Mouse (Mus musculus) spleen, adult 12 weeks (tissue): ENCODE measurements around the gene Arl3.
"Not testable (repeated sequence)": the region's sequence is repeated elsewhere in the genome, so short reads cannot be mapped to it uniquely, and the experiment has no call there.

Experiments used
- DNase-seq: peaks from one replicate; pipeline ENCODE4 v3.0.0; 2022; ENCODE audit warnings: low spot score

Arl3 gene

DNA sequence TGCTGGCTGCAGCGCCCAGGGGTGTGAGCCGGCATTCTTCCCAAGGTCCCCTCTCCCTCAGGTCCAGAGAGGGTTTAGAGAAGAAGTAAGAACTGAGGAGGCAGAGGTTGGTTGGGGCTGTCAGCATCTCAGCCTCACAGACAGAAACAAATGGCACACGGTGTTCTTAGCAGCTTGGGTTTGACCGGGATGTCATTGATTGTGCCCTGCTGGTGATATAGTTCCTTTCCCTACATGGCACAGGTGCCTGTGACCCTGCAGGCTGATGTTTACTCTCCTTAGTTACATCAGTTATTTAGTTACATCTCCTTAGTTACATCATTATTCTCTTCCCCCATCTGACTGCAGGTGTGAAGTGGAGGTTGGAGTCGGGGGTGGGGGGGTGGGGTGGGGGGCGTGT is 18.6 kb upstream of the Arl3 start:
- no peak for DNase-seq

DNA sequence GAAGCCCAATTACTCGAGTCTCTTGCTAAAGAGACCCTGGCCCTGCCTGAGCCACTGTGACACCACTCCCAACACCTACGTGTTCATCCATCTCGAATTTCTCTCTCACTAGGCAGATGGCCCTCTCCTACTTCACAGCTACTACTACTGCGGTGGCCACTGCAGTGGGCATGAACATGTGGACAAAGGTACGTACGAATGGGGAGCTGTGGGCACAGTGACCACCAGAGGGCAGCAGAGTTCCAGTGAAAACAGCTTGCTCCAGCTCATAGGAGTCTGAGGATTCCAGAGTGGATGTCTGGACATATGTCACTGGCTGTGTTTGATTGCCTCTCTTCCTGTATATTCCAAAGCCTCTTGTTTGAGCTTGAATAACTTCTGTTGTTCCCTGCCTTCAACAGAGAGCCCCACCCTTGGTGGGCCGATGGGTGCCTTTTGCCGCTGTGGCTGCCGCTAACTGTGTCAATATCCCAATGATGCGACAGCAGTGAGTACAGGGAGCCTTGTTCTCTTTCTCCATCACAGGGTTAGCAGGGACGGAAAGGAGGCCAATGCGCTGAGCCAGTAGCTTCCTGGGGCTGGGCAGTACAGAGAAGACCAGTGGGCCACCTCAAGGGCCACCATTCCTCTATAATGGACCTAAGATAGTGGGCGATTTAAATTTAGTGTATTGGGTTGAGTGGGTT is 15.0 kb upstream of the Arl3 start:
- peak; percentile 54 for DNase-seq

DNA sequence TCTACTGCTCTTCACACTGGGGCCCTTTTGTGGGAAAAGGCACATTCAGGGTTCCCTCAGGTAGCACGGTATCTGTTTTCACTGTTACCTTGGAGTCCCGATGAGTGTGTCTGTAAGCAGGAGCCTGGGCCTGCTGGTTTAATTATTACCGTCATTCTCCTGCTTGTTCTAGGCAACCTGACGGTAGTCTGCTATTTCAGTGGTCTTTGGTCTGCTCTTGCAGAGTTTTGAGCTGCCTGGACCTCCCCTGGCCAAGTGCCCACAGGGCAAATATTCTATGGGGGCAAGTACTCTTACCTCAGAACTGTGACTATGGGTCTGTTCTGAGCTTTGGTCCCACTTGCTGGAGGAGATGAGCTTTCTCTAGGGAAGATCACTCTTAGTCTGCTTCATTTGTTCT is 2.2 kb upstream of the Arl3 start:
- no peak for DNase-seq

DNA sequence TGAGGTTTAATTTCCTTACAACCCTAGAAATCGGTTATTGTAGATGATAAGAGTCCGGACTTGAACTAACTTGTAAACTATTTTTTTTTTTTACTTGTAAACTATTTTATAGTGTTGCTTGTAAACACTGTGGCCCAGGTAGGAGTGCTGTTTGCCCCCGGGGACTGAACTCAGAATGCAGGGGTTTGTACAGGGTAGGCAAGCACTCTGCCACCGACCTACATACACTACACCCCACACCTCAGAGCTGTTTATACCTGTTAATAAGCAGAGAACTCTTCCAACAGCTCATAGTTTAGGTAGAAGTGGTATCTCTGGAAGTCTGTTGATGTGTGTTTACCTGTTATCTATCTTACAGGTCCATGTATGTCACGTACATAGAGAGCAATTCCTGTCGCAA is 992 bp upstream of the Arl3 start:
- DNase-seq: no peak

DNA sequence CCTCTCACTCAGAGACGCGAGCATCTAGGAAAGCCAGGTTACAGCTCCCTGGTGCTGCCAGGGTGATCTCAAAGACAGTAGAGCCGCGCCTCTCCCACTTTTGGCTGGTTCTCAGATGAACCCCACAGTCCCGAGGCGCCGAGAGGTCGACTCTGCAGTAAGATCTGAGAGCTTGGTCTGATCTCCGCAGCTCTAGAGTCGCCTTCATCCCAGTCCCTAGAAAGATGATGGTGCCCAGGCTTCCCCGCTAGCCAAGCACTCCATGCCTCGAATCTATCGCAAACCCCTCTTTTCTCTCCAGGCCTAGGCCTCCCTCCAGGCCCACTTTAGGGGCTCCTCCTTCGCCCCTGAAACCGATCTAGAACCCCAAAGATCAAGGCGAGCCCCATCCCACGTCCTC is 450 bp downstream of the Arl3 start:
- no peak for DNase-seq

DNA sequence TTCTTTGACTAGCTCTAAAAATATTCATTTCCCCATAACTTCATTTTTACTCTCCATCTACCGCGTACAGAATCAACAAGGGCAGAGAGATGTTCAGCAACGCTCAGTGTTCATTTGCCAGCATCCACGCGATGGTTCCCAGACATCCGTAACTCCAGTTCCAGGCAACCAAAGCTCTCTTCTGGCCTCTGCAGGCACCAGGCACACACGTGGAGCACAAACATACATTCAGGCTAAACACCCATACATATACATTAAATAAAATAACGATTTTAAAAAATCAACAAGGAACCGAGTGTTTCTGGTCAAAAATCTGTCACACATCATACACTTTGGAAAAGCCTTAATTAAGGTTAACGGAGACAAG is 1.1 kb downstream of the Arl3 start:
- DNase-seq: no peak

DNA sequence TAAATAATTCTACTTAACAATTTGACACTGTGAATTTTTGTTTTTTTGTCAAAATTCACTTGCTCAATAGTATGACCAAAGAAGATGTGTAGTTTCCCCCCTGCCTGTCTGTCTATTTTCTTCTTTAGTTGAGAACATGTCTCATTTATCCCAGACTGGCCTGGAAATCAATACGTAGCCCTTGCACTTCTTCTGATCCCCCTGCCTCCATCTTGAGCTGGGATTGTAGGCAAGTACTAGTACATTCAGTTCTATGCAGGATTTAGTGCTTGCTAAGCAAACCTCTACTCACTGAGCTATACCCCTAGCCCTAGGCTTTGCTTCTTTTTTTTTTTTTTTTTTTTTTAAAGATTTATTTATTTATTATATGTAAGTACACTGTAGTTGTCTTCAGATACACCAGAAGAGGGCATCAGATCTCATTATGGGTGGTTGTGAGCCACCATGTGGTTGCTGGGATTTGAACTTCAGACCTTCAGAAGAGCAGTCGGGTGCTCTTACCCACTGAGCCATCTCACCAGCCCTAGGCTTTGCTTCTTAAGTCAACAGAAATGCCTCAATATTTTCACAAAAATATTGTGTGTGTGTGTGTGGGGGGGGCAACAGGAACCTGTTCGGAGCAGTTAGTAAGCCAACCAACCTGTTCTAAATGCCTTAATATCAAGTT is 1.7 kb downstream of the Arl3 start:
- DNase-seq: not testable (repeated sequence)

DNA sequence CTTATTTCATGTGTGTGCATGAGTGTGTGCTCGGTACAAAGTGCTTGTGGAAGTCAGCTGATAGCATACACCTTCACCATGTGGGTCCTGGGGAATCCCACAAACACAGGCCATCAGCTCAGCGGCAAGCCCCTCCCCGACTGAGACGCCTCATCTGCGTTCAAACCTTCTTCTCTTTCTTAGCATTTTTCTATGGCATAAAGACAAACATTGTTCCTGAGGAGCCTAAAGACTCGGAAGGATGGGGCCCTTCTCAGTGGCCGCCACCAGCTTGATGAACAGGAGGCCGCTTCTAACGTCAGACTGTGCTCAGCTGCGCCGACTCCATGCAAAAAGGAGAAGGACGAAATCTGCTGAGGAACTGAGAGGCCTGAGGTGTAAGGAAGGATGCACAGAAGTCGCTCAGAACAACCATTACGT is 8.9 kb downstream of the Arl3 start:
- no peak for DNase-seq

DNA sequence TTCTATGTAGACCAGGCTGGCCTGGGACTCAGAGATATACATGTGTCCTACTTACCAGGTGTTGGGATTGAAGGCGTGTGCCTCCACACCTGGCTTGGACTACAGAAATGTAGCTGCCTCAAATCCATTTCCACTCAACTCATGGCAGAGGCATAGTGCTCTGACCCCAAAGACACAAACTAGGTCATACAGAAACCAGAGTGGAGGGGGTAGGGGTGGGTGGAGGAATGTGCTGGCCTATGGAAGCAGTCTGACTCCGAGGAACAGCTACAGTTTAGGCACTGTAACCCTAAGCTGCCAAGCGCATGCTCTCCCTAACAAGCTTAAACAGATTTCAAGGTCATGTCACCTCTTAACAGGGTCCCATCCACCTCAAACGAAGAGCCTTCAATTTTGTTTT is 9.4 kb downstream of the Arl3 start:
- no peak for DNase-seq

DNA sequence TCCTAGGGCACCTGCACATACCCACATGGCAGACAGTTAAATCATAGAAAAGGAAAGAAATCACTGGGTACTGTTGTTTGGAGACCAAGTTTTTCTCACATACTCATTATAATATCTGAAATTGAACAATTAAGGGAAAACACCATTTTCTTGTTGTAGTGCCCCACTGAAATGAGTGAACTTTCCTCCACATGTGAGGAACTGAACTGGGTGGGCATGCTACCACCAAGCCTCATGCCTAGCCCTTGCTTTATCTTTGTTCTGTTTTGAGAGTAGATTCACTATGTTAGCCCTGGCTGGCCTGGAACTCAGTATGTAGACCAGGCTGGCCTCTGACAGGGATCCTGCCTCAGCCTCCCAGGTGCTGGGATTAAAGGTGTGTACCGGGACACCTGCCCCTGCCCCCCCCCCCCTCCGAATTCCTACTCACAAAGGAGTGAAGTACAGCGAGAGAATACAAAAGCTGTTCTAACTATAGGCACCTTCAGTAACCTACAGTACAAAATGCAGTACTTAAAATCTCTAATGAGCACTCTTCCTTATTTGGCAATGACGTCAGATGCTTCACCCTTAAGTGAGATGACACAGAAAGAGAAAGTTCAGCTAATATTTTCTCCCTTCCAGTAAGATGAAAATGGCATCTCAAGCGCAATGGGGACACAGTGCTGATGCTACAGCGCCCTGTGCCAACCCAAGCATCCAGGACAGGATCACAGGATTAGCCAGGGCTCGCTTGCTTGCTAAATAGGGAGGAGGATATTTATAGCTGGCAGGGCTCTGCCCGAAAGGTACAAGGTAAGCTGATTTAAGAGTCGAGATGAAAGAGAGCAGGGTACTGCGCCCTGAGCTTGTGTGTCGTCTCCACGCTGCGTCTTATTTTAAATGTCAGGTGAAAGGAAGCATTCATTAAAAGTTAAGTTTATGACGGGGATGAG is 10.2 kb downstream of the Arl3 start:
- no peak for DNase-seq

DNA sequence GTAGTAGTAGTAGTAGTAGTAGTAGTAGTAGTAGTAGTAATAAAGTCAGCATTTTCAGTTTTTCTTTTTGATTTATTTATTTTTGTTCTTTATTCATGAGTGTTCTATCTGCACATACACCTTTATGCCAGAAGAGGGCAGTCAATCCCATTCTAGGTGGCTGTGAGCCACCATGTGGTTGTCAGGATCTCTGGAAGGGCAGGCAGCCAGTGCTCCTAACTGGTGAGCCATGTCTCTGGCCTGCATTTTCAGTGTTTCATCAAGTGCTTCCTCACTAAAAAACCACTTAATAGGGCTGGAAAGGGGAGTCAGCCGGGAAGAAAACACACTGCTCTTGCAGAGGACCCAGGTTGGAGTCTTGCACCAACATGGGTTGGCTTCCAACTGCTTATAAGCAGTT is 10.9 kb downstream of the Arl3 start:
- DNase-seq: no peak

DNA sequence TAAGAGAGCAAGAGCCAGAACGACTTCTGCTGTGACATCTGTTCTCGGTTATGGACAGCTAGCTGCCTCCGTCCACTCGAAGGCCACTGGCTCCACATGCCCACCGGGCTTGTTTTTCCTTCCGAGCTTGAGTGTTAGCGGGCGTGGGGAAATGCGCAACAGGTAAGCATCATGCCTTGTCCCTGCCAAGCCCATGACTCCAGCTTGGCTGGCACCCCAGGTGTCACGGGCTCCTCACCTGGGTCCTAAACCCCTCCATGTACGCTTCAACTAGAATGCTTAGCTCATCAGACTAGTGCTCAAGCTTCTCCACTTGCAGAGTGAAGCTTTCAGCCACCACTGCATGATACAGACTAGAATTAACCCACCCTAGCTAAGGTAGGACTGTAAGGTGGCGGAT is 14.4 kb downstream of the Arl3 start:
- no peak for DNase-seq

DNA sequence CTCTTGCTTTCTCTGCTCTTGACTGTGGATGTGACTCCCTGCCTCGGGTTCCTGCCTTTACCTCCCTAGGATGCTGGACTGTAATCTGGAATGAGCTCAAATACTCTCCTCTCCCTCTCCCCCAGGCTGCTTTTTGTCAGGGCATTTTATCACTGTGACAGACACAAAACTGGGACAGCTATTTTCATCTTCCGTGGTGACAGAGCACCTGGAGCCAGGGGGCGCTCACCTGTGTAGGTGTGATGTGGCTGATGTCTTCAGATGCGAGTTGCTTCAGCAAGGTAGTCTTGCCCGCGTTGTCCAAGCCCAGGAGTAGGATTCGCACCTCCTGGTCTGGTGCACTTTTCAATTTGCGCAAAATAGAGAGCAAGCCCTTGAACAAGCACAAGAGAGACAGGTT is 15.0 kb downstream of the Arl3 start:
- DNase-seq: no peak

DNA sequence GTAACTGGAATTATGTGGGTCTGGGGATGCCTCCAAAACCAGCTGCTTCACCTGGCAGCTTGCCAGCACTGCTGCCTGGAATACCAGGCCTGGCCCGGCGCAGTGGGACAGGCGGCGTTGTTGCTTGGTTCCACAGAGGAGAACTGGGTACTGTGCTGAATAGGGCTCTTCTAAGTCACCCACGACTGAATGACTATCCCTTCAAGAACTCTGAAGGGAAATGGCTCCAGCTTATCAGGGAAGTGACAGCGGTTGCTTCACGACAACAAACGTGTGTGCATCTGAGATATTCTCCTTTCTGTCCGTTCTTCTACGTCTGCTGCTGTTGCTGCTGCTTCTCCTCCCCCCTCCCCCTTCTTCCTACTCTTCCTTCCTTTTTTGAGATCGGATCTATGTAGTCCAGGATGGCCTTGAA is 19.4 kb downstream of the Arl3 start:
- peak; percentile 24 for DNase-seq

DNA sequence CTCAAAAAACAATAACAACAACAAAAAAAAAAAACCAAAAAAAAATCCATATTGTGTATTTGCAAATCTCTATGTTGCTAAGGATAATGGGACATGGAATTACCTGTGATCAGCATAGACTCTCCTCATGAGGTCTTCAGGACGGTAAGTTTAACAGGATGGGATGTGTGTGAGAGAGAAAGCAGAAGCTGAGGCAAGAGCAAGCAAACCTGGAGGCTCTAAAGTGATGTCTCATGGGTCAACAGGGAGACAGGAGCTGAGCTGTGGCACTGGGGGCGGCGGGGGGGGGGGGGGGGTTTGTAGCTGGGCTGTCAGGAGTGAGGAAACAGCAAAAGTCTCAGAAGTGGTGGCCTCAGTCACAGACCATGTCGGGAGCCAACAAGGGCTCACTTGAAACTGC is 20.5 kb downstream of the Arl3 start:
- DNase-seq: no peak

DNA sequence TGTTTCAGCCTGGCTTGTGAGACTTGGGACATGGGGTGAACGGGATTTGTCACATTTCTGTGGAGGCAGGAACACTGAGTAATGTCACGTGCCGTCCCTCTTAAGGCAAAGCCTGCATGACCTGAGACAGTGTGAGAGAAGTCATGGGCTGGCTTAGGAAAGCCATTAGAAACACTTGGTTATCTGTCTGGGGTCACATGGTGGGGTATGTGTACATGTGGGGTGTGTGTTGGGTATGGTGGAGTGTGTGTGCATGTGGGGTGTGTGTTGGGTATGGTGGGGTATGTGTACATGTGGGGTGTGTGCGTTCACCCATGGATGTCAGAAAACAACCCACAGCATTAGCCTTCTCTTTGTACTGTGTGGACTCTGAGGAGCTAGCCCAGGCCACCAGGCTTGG is 22.6 kb downstream of the Arl3 start:
- no peak for DNase-seq

DNA sequence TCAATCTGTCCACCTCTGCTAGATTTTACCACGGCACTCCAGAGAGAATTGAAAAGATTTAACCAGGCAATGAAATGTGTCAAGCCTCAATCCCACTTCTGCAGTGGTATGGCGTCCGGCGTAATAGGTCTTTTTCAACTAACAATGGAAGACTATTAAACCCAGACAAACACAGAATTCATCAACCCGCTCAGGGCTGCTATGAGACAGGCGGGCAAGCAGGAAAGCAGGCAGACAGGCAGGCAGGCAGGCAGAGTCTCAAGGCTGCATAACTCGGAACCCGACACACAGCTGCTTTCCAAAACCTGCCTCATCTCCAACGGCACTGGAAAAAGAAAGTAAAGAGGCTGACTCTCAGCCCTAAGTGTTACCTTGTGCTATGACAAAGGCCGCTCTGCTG is 24.9 kb downstream of the Arl3 start:
- no peak for DNase-seq

DNA sequence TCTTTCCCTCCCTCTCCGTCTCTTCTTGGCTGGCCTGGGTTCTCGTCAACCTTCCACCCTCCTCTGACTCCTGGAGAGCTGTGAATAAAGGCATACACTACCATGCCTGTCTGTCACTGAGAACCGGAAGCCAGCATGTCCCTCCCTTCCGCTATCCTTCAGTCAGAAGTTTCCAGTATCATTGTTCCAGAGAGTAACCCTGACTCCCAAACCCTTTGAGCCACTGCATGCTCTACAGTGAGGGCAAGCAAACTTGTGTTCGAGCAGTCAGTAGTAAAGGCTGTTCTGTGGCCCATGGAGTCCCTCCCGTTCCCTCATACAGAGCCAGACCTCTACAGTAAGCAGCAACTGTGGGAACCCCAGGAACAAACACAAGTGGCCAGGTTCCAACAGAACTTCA is 25.4 kb downstream of the Arl3 start:
- DNase-seq: no peak

DNA sequence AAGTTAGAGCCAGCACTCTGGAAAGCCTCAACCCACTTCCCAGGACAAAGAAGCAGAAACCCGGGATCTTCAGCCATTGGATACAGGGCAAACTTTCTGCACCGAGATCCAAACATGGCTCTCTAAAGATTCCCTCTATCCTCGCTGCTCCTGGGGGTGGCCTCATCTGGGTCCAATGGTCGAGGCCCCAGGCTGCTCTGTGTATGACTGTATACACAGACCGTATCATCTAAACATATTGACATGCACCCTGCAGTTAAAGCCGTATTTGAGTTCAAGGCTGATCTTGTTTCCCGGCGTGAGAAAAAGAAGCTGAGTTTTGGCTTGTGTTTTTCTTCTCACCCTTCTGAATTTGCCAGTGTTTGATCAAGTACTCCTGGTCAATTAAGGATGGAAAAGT is 30.2 kb downstream of the Arl3 start:
- no peak for DNase-seq

DNA sequence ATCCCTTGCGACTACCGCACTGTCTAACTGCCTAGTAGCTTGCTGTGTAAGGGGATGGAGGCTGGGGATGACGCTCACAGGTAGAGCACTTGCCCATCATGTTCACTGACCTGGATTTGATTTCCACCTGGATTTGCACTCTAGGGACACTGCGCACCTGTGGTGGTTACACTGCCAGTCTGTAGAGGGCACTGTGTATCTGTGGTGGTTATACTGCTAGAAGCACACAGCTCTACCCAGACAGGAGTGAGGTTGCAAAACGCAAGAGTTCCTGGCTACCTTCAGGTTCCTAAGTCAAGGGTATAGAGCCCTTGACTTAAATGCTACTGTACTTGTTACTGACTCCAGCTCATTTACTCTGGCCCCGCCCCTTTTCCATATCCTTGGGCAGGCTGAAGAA is 34.8 kb downstream of the Arl3 start:
- DNase-seq: no peak

DNA sequence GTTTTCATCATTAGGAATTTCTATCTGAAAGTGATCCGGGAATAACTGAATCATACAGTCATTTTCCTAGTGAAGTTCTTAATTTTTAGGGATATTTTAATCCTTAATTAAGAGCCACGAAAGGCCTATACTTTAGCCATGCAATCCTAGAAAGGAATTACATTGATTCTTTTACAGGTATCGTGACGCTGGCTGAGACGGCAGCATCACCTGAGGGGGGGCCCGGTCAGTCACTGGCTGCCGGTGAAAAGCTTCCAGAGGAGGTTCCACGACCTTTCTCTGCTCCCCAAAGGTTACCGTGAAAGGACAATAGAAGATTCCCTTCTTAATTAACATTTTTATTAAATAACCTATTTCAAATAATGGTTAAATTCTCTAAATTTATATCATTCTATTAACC is 35.6 kb downstream of the Arl3 start:
- no peak for DNase-seq

DNA sequence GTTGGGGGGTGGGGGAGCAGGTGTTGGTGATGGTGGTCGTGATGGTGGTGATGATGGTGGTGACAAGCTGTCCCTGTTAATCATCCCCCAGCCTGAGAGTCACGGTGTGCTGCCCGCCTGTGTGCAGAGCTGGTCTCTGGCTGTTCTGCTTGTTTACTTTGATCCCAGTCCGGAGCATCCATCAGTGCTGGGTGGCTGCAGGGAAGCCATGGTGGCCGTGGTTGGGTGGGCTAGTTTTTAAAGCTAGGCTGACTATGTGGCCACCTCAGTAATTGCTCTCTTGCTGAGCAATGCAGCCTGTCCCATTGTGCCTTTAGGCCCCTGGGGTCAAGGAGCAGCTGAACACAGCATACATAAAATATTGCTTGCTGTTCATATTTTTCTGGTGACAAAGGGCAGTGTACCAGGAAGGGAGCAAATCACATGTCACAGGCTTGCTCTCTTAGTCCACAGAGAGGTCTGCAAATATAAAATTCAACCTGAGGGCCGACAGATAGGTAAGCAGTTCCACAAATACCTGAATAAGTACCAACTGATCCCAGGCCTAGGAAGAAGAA is 38.4 kb downstream of the Arl3 start:
- no peak for DNase-seq

DNA sequence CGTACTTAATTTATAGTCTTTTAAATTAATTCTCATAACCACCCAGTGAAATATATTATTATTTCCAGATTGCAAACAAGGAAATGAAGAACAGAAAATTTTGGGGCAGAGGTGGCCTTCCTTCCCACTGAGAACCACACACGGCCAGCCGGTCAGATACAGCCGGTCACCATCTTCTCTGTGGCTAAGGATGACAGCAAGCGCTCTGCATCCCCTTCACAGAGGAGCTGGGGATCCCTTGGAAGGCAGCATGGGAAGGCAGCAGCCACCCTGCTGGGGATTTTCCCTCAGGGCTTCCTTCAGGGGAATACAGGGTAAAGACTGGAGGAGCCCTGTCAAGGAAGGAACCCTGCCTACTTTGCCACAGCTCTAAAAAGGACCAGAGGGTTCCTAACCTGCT is 39.5 kb downstream of the Arl3 start:
- DNase-seq: no peak
